Mouse (Mus musculus): Measurements from ENCODE around the gene Lmod3. TPM values are rescaled to one million over a fixed set of nuclear protein-coding genes. Genes with fewer than 3 reads are reported as not detected.

Lmod3 gene
- polyA plus RNA-seq, 2 experiments: 11.9 to 12.2 TPM

- Histone ChIP-seq H3K4me2 (replicated peaks; ENCODE audit: low read depth, low read length, severe bottlenecking) (peak overlapping the region; percentile 89), H3K27ac (replicated peaks; ENCODE audit: low read depth, low read length) (no peak overlapping the region), H3K4me1 (ENCODE audit: control insufficient read depth, insufficient read depth, low read length) (peaks cover 9% of the 10 kb centered on the region), H3K9me3 (ENCODE audit: control insufficient read depth, low read length) (no peaks in the 10 kb centered on the region), H3K27me3 (ENCODE audit: control insufficient read depth, insufficient read depth, low read length) (no peaks in the 10 kb centered on the region), H3K4me3 (replicated peaks; ENCODE audit: low read length) (peak overlapping the region; percentile 64), H3K9ac (ENCODE audit: low read depth, low read length, severe bottlenecking) (peak overlapping the region; percentile 70), H3K36me3 (ENCODE audit: control insufficient read depth, insufficient read depth, low read length) (no peaks in the 10 kb centered on the region)
- ATAC-seq (ENCODE audit: low FRiP score, low read depth): no peak; the same call in 1 of the 2 replicates
- no peak for TF ChIP-seq POLR2A (IDR thresholded peaks at IDR 0.05; ENCODE audit: borderline replicate concordance, extremely low read depth, insufficient read depth, insufficient read length)
- peak; percentile 16 for DNase-seq (ENCODE audit: low spot score)
- WGBS: 6% methylated on average over 22 of the region's 22 CpGs
These were observed 41.5 kb downstream of the Lmod3 start for GRCm38 (mm10) chr6:97210962-97211601.

- Histone ChIP-seq H3K36me3 (ENCODE audit: control insufficient read depth, insufficient read depth, low read length) (no peaks in the 10 kb centered on the region), H3K9ac (ENCODE audit: low read depth, low read length, severe bottlenecking) (peak within 1 kb of the TSS; percentile 70), H3K27ac (replicated peaks; ENCODE audit: low read depth, low read length) (no peak within 1 kb of the TSS), H3K4me1 (ENCODE audit: control insufficient read depth, insufficient read depth, low read length) (peaks cover 9% of the 10 kb centered on the region), H3K27me3 (ENCODE audit: control insufficient read depth, insufficient read depth, low read length) (no peaks in the 10 kb centered on the region), H3K9me3 (ENCODE audit: control insufficient read depth, low read length) (no peaks in the 10 kb centered on the region), H3K4me2 (replicated peaks; ENCODE audit: low read depth, low read length, severe bottlenecking) (peak within 1 kb of the TSS; percentile 89), H3K4me3 (replicated peaks; ENCODE audit: low read length) (peak within 1 kb of the TSS; percentile 64)
- no peak for TF ChIP-seq POLR2A (IDR thresholded peaks at IDR 0.05; ENCODE audit: borderline replicate concordance, extremely low read depth, insufficient read depth, insufficient read length)
- DNase-seq (ENCODE audit: low spot score) (peak; percentile 93), ATAC-seq (ENCODE audit: low FRiP score, low read depth) (peak; percentile 85)
- 9% methylated on average over 32 of the region's 32 CpGs for WGBS
These were observed 42.2 kb downstream of the Lmod3 start, which contains the start of gene Arl6ip5 for GRCm38 (mm10) chr6:97210191-97210961. TSS of gene Arl6ip5 (plus strand) at chr6:97210689.

- no peaks in the 10 kb centered on the region for H3K36me3 ChIP-seq (ENCODE audit: control insufficient read depth, insufficient read depth, low read length)
- H3K27me3 ChIP-seq (ENCODE audit: control insufficient read depth, insufficient read depth, low read length): no peaks in the 10 kb centered on the region
- H3K4me2 ChIP-seq (replicated peaks; ENCODE audit: low read depth, low read length, severe bottlenecking): no peak overlapping the region
- H3K9me3 ChIP-seq (ENCODE audit: control insufficient read depth, low read length): no peaks in the 10 kb centered on the region
- no peak for TF ChIP-seq POLR2A (IDR thresholded peaks at IDR 0.05; ENCODE audit: borderline replicate concordance, extremely low read depth, insufficient read depth, insufficient read length)
- H3K9ac ChIP-seq (ENCODE audit: low read depth, low read length, severe bottlenecking): no peak overlapping the region
- 82% methylated on average over 4 of the region's 4 CpGs for WGBS
- DNase-seq (ENCODE audit: low spot score) (no peak), ATAC-seq (ENCODE audit: low FRiP score, low read depth) (no peak)
- no peak overlapping the region for H3K27ac ChIP-seq (replicated peaks; ENCODE audit: low read depth, low read length)
- H3K4me1 ChIP-seq (ENCODE audit: control insufficient read depth, insufficient read depth, low read length): peaks cover 9% of the 10 kb centered on the region
- no peak overlapping the region for H3K4me3 ChIP-seq (replicated peaks; ENCODE audit: low read length)
These were observed 42.8 kb downstream of the Lmod3 start for GRCm38 (mm10) chr6:97209751-97210150.

GRCm38 (mm10) chr6:97209201-97209600 lies 43.4 kb downstream of the Lmod3 start:
- H3K4me3 ChIP-seq (replicated peaks; ENCODE audit: low read length): no peak overlapping the region
- WGBS: 55% methylated on average over 3 of the region's 3 CpGs
- ATAC-seq (ENCODE audit: low FRiP score, low read depth): no peak
- H3K9me3 ChIP-seq (ENCODE audit: control insufficient read depth, low read length): no peaks in the 10 kb centered on the region
- no peaks in the 10 kb centered on the region for H3K36me3 ChIP-seq (ENCODE audit: control insufficient read depth, insufficient read depth, low read length)
- TF ChIP-seq POLR2A (IDR thresholded peaks at IDR 0.05; ENCODE audit: borderline replicate concordance, extremely low read depth, insufficient read depth, insufficient read length): no peak
- no peak for DNase-seq (ENCODE audit: low spot score)
- H3K27me3 ChIP-seq (ENCODE audit: control insufficient read depth, insufficient read depth, low read length): no peaks in the 10 kb centered on the region
- H3K27ac ChIP-seq (replicated peaks; ENCODE audit: low read depth, low read length): no peak overlapping the region
- no peak overlapping the region for H3K9ac ChIP-seq (ENCODE audit: low read depth, low read length, severe bottlenecking)
- H3K4me2 ChIP-seq (replicated peaks; ENCODE audit: low read depth, low read length, severe bottlenecking): no peak overlapping the region
- H3K4me1 ChIP-seq (ENCODE audit: control insufficient read depth, insufficient read depth, low read length): peaks cover 12% of the 10 kb centered on the region

- Histone ChIP-seq H3K9me3 (ENCODE audit: control insufficient read depth, low read length) (no peaks in the 10 kb centered on the region), H3K4me2 (replicated peaks; ENCODE audit: low read depth, low read length, severe bottlenecking) (no peak overlapping the region), H3K36me3 (ENCODE audit: control insufficient read depth, insufficient read depth, low read length) (no peaks in the 10 kb centered on the region), H3K27me3 (ENCODE audit: control insufficient read depth, insufficient read depth, low read length) (no peaks in the 10 kb centered on the region), H3K27ac (replicated peaks; ENCODE audit: low read depth, low read length) (no peak overlapping the region), H3K9ac (ENCODE audit: low read depth, low read length, severe bottlenecking) (no peak overlapping the region), H3K4me3 (replicated peaks; ENCODE audit: low read length) (no peak overlapping the region), H3K4me1 (ENCODE audit: control insufficient read depth, insufficient read depth, low read length) (peaks cover 16% of the 10 kb centered on the region)
- ATAC-seq (ENCODE audit: low FRiP score, low read depth) (no peak), DNase-seq (ENCODE audit: low spot score) (no peak)
- 39% methylated on average over 3 of the region's 3 CpGs for WGBS
- TF ChIP-seq POLR2A (IDR thresholded peaks at IDR 0.05; ENCODE audit: borderline replicate concordance, extremely low read depth, insufficient read depth, insufficient read length): no peak
These were observed 44.2 kb downstream of the Lmod3 start for GRCm38 (mm10) chr6:97208406-97208805.
